Mouse (Mus musculus): ENCODE data around the gene Lst1.

- TF ChIP-seq CTCF (IDR thresholded peaks at IDR 0.05 in 2 of 3, conservative IDR thresholded peaks at IDR 0.05 in 1 of 3; ENCODE audit: control insufficient read depth in 1 of 3, insufficient read depth in 1 of 3, low read depth in 2 of 3, low read length in 3 of 3, poor library complexity in 1 of 3, severe bottlenecking in 1 of 3) (no peak), POLR2A (IDR thresholded peaks at IDR 0.05; ENCODE audit: control insufficient read depth in 1 of 2, insufficient read depth in 1 of 2, low read depth in 1 of 2, low read length in 2 of 2, poor library complexity in 1 of 2) (no peak), TBP (IDR thresholded peaks at IDR 0.05; ENCODE audit: low read depth, low read length) (no peak), RAD21 (IDR thresholded peaks at IDR 0.05; ENCODE audit: low read depth, low read length) (no peak), JUND (IDR thresholded peaks at IDR 0.05; ENCODE audit: low read depth, low read length) (no peak), HCFC1 (IDR thresholded peaks at IDR 0.05; ENCODE audit: low read depth, low read length) (no peak)
Measured at GRCm38 (mm10) chr17:35213071-35213470, 24.8 kb upstream of the Lst1 start.

Data from MEL (cell line).